Mouse (Mus musculus): ENCODE results near the gene Stmn1.

DNA sequence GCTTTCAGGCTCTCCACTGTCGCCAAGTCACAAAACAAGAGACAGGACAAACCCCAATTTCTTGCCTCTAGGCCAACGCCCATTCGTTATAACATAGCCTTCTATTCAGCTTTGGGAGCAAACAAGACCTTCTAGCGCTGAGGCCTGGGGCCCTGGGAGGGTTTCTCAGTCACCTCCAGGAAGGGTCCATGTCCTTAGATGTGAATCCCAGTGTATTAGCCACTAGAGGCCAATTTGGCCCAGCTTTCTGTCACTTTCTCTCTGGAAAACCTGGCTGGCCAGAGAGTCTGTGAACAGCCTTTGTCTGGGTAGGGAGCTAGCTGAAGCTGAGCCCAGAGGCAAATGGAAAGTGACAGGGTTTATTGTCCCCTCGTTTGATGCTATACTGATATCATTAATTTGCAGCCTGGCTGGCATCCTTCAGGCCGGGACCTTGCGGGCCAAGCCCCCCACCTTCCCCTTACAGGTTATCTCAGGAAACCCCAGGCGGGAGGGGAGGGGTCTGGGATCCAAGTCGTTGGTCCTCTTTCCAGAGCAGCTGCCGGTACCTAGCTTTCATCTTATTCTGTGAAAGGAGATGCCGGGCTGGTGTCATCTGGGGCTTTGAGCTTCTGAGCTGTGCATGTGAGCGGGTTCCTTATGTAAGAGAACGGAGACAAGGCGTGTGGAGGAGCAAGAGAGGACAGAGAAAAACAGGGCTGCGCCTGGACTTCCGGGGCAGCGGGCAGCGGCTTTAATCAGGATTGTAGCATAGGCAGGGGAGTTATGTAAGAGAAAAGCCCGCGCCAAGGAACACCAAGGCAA, 17.5 kb upstream of the Stmn1 start:
- no peak for TF ChIP-seq CTCF (IDR thresholded peaks at IDR 0.05; ENCODE audit: low read depth, low read length)
- TF ChIP-seq POLR2A (IDR thresholded peaks at IDR 0.05; ENCODE audit: borderline replicate concordance, low read depth, low read length), result no peak

All from bone marrow macrophage, adult 2 months (primary cell).